Mouse (Mus musculus) urinary bladder, adult 2 months (tissue): ENCODE results near the gene Fam174b. TPM values are rescaled to one million over a fixed set of nuclear protein-coding genes. Genes with fewer than 3 reads are reported as not detected.

Source experiments
- DNase-seq: peaks from one replicate; pipeline ENCODE4 v3.0.0; 2022; ENCODE audit warnings: low spot score
- polyA plus RNA-seq: library from polyadenylated mRNA; depleted of rRNA; stranded (reverse); fragments of >200 nt; gene quantifications from 2 replicates; pipeline ENCODE4 v1.2.3, GENCODE M21; 2012; rRNA removed

Fam174b gene
- polyA plus RNA-seq, 1 experiment, result 52.9 TPM

GRCm38 (mm10) chr7:73814454-73814853, 74.4 kb downstream of the Fam174b start:
- DNase-seq, result no peak

GRCm38 (mm10) chr7:73816255-73816996, 76.3 kb downstream of the Fam174b start:
- no peak for DNase-seq

GRCm38 (mm10) chr7:73819366-73819765, 79.3 kb downstream of the Fam174b start:
- DNase-seq, result no peak

Other genes starting within 250 kb of the Fam174b start
- 25.6 and 27.3 TPM in 2 replicates for gene Chd2, start 198.5 kb upstream of the Fam174b start, polyA plus RNA-seq